Mouse (Mus musculus) neural tube, embryonic 10.5 days (tissue): ENCODE results near the gene Vat1l.

Experiments
- DNase-seq: peaks from one replicate; pipeline ENCODE4 v3.0.0-alpha.2; 2017; ENCODE audit warnings: low spot score; ENCODE audit errors: extremely low spot score

Gene Vat1l

DNA sequence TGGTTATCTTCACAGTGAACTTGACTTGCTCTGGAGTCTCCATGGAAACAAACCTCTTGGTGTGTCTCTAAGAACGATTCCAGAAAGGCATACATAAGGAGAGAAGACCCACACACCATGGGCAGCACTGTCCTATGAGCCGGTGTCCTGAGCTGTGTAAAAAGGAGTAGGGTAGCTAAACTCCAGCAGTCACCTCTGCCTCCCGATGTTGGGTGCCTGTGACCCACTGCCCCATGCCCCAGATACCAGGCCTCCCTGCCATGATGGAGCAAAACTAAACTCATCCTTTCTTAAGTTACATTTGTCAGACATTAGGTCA lies 90.3 kb downstream of the Vat1l start:
- DNase-seq: no peak

DNA sequence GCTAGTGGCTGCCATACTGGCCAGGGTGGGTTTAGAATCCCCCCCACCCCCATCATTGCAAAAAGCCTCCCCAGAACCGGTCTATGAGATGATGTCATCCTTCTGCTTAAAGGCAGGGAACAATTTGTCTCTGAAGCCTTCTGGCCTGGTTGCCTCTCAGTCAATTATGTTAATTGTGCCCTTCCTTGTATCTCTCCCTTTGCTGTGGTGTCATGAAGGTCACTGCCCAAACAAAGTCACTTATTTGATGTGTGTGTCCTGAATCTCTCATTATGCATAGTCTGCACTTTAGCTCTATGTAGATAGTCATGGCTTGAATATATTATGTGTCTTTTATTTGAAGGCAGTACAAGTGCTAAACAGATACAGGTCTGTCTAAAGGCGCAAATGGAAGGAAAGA lies 92.8 kb downstream of the Vat1l start:
- no peak for DNase-seq

GRCm38 (mm10) chr8:114300072-114300471 lies 94.7 kb downstream of the Vat1l start:
- DNase-seq: no peak

DNA sequence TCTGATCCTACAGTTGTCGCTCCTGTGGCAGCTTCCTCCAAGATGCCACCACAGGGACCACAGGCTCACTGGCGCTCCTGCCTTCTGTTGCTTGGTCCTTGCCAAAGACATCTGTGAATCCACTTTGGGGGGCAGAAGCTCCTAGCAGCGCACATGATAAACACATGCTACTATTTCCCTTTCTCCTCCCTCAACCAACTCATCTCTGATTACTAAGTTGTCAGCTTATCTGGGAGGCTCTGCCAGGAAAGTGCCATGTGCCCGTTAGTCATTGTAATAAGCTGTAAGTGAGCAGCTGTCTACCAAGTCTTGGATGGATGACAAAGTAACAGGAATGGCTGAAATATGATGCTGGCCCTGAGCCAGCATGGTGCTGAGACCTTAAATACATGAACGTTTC lies 100.9 kb downstream of the Vat1l start:
- DNase-seq: no peak

DNA sequence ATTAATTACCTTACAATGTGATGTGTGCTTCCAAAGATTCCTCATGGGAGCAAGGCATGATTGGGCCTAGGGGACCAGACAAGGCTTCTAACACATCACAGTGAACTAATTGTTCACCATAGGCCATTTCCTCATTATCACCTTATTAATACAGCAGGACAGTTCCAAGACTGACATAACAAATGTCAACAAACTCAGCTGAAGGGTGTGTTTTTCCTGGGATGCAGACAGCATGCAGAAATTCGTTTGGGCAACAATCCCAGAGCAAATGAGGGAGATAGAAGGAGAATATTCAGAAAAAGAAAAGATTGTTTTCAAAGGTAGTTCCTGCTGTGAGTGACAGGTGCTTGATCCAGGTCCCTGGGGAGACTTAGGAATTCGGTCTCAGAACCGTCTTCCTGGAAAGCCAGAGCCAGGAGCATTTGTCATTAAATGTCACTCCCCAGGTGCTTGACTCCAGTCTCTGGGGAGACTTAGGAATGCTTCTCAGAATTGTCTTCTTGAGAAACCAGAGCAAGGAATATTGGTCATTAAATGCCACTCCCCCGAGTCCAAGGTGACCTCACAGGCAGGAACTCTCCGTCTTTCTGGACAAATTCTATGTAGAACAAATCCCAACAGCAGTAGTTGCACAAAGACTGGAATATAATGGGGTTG lies 109.4 kb downstream of the Vat1l start:
- no peak for DNase-seq

GRCm38 (mm10) chr8:114318161-114318560 lies 112.7 kb downstream of the Vat1l start:
- DNase-seq: no peak

DNA sequence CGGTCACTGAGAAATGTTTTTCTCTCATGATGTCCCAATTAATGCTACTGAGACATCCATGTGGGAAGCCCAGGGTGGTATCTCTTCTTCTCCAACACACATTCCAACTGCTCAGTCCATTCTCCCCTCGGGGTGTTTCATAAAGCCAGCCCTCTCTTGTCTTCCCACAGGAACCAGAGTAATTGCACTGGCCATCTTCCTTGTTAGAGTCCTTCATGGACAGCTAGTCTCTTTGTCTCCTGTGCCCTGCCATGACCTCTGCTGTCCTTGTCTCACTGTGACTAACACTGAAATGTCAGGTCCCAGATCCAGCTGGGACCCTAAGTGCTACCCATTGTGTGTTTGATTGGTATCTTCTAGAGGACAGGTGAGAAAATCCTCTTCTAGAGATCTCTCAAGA lies 116.7 kb downstream of the Vat1l start:
- DNase-seq: no peak

- DNase-seq: no peak
These were observed 126.5 kb downstream of the Vat1l start for GRCm38 (mm10) chr8:114331928-114332327.

GRCm38 (mm10) chr8:114332949-114333348 lies 127.5 kb downstream of the Vat1l start:
- DNase-seq: no peak

DNA sequence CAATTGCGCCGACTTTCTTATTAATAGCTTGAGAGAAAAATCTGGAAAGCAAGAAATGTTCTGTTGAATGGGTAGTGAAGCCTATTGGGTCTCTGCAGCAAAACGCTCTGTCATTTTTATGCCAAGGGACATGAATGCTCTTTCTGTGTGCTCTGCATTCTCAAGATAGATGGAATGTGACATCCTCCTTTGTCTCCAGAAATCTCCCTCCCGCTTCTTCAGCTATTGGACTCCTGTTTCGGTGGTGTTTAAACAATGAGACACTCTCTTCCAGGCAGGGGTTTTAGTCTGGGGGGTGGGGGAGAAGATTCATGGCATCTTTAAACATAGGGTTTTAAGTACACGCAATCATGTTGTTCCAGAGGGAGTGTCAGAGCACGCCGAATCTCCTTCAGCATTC lies 130.3 kb downstream of the Vat1l start:
- no peak for DNase-seq

DNA sequence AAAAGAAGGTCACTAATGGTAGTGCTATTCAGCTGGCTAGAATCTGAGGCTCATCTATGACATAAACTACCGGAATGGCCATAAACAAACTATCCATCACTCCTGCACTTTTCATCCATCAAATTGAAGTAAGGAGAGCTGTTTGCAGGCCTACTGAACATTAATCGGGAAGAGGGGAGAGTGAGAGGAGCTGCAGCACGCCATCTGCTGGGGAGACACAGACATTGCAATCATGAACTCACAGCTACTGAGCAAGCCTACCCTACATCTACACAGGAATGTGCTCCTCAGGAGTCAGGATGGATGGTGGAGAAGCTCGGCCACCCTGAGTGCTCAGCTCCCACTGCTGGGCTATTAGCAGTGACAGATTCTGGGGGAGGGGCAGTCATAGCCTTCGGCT lies 136.9 kb downstream of the Vat1l start:
- no peak for DNase-seq

- no peak for DNase-seq
These were observed 139.4 kb downstream of the Vat1l start for GRCm38 (mm10) chr8:114344789-114345188.

- DNase-seq: no peak
These were observed 140.6 kb downstream of the Vat1l start for GRCm38 (mm10) chr8:114346045-114346444.

GRCm38 (mm10) chr8:114351643-114352427 lies 146.4 kb downstream of the Vat1l start:
- DNase-seq: no peak

DNA sequence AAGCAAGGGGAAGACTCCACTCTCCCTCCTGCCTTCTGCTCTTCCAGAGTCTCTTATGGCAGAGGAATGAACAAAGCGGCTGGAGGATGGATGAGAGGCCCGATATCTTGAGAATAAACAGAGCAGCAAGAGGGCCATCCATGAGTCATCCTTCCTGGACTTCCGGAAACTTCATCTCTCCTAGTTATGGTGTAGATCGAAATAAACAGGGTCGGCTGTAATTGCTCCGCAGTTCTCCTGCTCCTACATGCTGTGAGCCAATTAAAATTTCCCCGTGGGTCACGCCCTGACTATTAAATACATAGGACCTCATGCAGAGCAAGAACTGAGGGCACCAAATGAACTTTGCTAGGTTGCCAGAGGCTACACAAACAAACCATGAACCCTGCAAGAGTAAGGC lies 155.1 kb downstream of the Vat1l start:
- no peak for DNase-seq

GRCm38 (mm10) chr8:114363167-114363566 lies 157.8 kb downstream of the Vat1l start:
- no peak for DNase-seq

GRCm38 (mm10) chr8:114363656-114364055 lies 158.2 kb downstream of the Vat1l start:
- no peak for DNase-seq

DNA sequence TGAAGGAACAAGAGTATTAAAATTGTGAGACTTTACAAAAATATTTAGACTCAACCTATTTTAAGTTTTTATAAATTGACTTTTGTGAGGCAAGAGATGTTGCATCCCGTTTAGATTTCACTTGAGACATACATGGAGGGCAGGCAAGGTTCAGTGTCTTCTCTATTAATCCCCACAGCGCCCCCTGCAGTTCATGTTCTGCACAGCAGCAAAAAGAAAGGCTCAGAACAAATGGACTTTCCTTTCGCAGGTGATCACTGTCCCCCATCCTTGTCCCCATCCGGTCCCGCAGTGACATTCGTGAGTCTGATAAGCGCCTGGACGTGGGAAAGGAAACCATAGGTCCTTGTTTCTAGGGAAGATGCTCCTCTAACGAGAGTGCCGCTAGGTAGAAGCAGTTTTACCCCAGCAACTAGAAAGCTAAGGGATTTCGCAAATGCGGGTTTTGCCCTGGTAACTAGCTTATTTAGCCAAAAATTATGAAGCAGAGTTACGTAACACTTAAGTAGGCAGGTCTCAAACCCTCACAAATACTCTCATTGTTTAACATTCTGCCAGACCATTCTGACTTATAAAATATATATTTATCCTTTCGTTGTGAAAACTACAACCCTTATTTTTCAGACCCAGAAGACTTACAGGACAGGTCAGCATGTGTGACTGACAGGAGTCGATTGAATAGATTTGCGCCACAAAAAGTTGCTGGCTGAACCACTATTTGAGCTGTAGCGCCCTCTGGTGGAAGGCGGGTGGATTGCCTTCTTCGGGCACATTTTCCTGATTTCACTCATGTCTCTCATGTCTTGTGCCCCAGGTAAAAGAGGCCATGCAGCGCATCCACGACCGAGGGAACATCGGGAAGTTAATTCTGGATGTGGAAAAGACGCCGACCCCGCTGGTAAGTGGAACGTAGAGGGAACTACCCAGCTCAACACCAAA lies 163.9 kb downstream of the Vat1l start:
- peak; percentile 83 for DNase-seq

DNA sequence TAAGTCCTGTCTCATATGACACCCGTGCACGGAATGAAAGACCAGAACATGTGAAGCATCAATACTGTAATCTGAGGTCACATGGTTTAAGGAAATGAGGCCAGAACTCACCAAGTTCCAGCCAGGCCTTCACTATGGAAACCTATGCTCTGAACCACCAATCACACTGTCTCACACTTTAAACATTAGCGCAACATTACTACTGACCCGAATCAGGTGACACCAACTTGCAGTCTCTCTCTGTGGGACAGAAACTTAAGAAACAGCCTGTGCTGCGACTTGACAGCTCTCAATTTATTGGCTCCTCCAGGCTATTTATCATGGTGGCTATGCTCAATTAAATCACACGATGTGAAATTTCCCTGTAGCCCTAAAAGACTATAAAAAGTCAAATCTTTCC lies 169.0 kb downstream of the Vat1l start:
- DNase-seq: no peak

DNA sequence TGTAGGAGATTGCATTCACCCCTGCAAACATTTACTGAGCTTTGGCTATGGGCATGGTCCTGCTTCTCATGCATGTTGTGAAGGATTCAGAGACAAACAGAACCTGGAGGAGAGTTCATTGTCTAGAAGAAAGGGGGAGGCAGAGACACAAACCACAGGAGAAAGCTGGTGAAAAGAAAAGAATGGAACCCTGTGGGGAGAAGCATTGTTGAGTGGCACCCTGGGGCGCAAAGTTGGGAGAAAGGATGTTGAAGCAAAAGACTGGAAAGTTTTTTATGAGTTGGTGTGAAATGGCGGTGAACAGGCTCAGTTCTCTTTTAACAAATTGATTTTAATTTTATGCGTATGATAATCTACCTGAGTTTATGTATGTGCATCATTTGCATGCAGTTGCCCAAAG lies 178.8 kb downstream of the Vat1l start:
- no peak for DNase-seq

- no peak for DNase-seq
These were observed 182.1 kb downstream of the Vat1l start for GRCm38 (mm10) chr8:114387494-114387893.
